Mouse (Mus musculus): ENCODE results near the gene Ice2.

The Ice2 gene

DNA sequence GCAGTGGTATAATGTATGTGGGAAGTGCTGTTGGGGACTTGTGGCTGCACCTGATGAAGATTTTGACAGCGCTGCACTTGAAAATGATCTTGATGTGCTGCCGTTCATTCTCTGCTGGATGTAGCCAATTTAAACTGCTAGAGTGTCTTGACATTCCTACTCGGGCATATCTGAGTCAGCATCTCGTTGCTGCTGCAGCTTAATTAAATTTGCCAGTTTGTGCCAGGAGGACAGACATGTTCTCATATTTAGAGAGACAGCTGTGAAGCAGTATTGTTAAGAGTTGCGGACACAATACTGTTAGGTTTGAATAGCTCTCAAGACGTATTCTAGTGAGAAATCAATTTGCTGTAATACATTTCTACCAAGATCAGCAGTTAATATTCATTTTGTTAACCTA, 7.0 kb downstream of the Ice2 start:
- DNase-seq (ENCODE audit: extremely low spot score, low spot score), result no peak

GRCm38 (mm10) chr9:69419476-69419875, 21.8 kb downstream of the Ice2 start:
- DNase-seq (ENCODE audit: extremely low spot score, low spot score), result no peak

- DNase-seq (ENCODE audit: extremely low spot score, low spot score), result no peak
These were observed 32.8 kb downstream of the Ice2 start for GRCm38 (mm10) chr9:69430531-69430930.

- no peak for DNase-seq (ENCODE audit: extremely low spot score, low spot score)
These were observed 34.3 kb downstream of the Ice2 start for GRCm38 (mm10) chr9:69431863-69432555.

GRCm38 (mm10) chr9:69435194-69435593, 37.5 kb downstream of the Ice2 start:
- DNase-seq (ENCODE audit: extremely low spot score, low spot score), result no peak

DNA sequence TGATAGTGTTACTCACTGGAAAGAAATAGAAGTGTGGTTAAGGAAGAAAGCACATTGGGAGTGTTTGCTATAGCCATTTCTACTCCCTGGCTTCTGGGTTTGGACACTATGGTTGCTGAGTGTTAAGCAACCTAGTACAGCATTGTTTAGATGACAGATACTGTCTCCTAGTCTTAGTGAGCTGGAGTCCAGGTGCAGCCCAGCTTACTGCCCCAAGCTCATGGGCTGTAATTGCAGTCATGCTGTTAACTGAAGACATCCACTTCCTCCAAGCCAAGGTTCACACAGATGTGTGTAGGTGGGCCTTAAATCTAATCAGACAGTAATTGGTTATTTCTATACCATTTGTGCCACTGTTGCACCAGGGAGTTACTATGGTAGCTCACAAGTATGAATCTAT, 38.0 kb downstream of the Ice2 start:
- no peak for DNase-seq (ENCODE audit: extremely low spot score, low spot score)

- no peak for DNase-seq (ENCODE audit: extremely low spot score, low spot score)
These were observed 42.2 kb downstream of the Ice2 start for GRCm38 (mm10) chr9:69439805-69440357.

DNA sequence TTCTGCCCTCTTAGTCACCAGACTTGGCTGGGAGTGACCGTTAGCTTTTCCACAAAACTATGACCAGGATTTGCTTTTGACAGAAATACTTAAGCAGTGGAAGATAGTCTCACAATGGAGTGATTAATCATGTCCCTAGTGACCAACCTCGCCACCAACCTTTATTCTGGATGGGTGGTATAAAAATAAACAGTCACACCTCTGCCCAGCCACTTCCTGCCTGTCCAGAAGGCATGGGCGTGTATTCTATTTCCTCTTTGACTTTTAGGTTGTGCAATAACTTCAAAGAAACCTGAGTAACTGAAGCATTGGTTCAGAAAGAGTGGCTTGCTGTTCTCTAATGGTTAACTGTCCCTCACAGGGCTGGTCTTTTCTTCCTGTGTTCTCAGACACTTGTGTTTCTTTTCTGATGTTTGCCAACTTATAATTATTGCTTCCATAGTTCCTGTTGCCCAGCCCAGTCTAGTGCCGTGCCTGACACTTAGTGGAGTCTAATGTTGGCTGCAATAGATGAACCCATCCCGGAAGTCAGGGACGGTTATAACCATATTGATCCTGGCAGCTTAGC, 44.8 kb downstream of the Ice2 start:
- no peak for DNase-seq (ENCODE audit: extremely low spot score, low spot score)

DNA sequence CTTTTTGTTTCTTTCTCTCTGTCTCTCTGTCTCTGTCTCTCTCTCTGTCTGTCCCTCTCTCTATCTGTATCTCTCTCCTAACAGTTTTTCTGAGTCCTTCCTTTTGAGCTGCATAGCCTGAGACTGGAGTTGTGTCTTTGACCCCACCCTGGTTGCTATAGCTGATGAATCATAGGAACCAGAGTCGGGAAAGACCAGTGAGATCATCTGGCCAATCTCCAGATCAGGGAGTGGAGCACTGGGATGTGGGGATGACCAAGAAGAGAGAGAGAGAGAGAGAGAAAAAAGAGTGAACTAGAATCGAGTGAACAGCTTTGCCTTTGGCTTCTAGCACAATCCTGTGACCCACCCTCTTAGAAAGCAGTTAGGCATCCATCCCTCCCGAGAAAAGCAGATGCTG, 45.5 kb downstream of the Ice2 start:
- DNase-seq (ENCODE audit: extremely low spot score, low spot score), result no peak

DNA sequence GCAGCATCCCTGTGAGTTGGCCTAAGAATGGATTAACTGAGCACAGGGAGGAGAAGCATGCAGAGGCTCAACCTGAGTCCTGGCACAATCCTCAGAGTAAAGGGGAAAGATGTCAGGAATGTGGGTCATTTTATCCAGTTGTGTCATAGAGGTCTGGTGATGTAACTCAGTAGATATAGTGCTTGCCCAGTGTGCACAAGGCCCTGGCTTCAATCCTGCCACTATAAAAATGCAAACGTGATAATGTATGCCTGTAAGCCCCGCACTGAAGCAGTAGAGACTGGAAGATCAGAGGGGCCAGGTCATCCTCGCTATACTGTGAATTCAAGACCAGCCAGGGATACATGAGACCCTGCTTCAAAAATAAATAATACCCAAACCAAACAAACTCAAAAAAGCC, 51.1 kb downstream of the Ice2 start:
- no peak for DNase-seq (ENCODE audit: extremely low spot score, low spot score)

DNA sequence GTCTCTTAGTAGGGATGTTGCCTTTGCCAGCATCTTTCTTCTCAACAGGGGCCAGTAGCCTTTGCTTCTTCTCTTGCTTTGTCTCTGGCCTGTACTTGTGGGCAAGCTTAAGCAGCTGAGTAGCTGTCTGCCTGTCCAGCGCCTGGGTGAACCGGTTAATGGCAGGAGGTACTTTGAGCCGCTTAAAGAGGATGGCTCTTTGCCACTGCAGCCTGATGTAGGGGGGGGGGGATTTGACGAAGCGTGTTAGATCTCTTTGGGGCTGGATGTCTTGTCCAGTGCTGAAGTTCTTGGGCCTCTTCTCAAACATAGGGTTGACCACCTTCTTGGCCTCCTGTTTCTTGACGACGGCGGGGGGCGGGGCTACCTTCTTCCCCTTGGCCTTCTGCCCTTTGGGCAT, 52.9 kb downstream of the Ice2 start:
- DNase-seq (ENCODE audit: extremely low spot score, low spot score), result no peak

- DNase-seq (ENCODE audit: extremely low spot score, low spot score), result no peak
These were observed 54.4 kb downstream of the Ice2 start for GRCm38 (mm10) chr9:69451886-69452810.

DNA sequence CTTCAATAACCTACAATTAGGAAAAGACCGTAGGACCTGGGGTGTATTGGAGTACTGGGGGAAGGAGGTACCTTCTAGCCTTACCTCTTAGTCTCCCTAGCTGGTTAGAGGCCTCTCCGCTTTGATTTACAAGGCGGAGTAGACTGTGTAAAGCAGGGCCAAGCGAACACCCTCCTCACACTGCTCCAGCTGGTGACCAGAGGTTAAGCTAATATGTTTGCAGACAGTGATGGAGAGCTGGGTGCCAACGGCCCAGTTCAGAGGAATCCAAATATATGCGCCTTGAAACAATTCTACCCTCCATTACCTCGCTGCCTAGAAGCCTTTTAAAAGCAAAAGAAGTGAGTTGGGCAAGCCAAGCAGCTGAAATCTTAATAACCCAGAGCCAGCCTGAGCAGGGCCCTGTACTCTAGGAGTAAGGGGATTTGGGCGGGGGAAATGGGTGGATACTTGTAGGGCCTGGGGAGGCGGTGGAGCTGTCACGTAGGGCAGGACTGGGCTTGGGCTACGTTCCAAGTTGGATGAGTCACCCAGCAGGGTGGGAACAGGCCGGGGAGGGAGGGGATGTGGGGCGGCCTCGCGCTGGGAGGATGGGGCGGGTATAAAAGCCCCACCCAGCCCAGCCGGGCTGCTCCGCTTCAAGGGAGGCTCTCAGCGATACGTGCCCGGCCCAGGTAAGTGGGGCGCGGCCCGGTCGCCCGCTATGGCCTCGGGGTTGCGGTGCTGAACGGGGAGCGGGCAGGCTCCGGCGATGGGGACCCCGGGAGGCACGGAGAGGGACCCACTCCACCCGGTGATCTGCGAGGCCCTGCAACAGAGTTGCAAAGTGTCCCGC, 55.6 kb downstream of the Ice2 start, which contains the start of gene Anxa2:
TSS of gene Anxa2 (plus strand) at position 555 of the 835 bp plus-strand sequence.
- peak; percentile 55 for DNase-seq (ENCODE audit: extremely low spot score, low spot score)

- peak; percentile 49 for DNase-seq (ENCODE audit: extremely low spot score, low spot score)
These were observed 56.4 kb downstream of the Ice2 start for GRCm38 (mm10) chr9:69453901-69454666.

DNA sequence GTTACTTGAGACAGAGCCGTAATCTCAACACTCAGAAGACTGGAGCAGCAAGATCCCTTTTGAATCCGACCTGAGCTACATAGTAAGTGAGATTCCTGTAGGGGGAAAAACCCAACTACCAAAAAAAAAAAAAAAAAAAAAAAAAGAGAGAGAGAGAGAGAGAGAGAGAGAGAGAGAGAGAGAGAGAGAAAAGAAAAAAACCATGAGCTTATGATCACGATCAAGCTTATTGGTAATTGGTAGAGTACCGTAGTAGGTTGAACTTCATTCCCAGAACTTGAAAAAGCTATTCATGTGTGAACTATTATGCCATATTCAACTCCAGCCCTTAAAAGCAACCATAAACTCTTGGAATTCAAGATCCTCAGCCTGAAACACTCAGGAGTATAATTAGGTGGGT, 57.0 kb downstream of the Ice2 start:
- DNase-seq (ENCODE audit: extremely low spot score, low spot score), result no peak

- no peak for DNase-seq (ENCODE audit: extremely low spot score, low spot score)
These were observed 57.7 kb downstream of the Ice2 start for GRCm38 (mm10) chr9:69455391-69455790.

DNA sequence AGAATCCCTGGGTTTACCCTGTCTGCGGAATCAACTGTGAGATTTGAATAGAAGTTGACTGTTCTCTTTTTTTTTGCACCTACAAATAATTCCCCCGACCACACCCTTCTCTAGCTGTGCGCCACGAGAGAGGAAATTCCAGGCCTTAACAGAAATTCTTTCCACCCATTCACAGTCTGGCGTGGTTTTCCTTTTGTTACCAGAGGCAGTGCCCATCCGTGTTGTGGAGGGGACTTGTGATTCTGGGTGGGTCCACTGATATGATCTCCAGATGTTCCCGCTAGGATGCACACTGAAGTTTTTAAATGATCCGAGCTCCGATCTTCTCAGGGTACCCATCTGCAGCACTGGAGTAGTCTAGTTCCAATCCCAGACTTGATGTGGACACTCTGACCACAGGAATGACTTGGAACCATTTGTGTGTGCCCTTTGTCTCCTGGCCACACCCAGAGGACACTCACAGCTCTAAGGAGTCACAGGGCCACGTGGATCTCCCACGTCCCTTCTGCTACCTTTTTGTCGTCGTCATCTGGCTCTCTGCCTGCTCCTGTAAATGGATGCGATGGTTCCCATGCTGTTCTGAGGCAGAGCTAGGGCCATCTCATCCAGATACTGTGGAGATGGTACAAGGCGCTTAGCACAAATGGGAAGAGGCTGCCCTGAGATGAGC, 58.8 kb downstream of the Ice2 start:
- DNase-seq (ENCODE audit: extremely low spot score, low spot score), result no peak

DNA sequence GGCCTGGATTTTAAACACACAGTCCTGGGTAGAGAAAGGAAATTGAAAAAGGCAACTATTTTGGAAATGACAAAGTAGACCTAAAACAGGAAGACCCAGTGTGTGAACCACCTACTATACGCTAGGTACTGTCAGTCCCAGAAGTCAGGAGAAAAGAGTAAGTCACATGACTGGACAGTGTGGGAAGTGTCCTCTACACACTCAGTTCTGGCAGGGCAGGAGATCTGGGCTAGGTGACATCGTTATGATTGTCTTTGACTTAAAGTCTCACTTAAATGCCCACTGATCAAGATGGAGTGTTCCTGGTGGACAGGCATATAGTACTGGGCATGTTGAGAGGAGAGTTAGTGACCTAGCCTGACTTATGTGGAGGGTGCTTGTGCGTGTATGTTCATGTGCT, 59.4 kb downstream of the Ice2 start:
- no peak for DNase-seq (ENCODE audit: extremely low spot score, low spot score)

- DNase-seq (ENCODE audit: extremely low spot score, low spot score), result no peak
These were observed 60.3 kb downstream of the Ice2 start for GRCm38 (mm10) chr9:69457747-69458625.

Data from neural tube, embryonic 10.5 days (tissue).